Mouse (Mus musculus) ES-E14 (cell line): ENCODE results near the gene Sparc. TPM values are rescaled to one million over a fixed set of nuclear protein-coding genes. Genes with fewer than 3 reads are reported as not detected.

Experiments used
- DNase-seq: peaks from one replicate; pipeline ENCODE4 v3.0.0-alpha.2; 2013; ENCODE audit warnings: low read depth, low spot score
- H3K27ac ChIP-seq: 2 replicates; pipeline ENCODE4 v1.5.1; 2012; ENCODE audit warnings: low read depth, mild to moderate bottlenecking, low read length, moderate library complexity, mixed read lengths; ENCODE audit not compliant: poor library complexity, insufficient read depth, severe bottlenecking
- H3K36me3 ChIP-seq: 2 replicates; pipeline ENCODE4 v1.6.1; 2012; ENCODE audit warnings: mild to moderate bottlenecking, low read length, moderate library complexity, mixed read lengths; ENCODE audit not compliant: control insufficient read depth, poor library complexity, insufficient read depth, severe bottlenecking
- H3K4me1 ChIP-seq, 2 experiments: fragments of 150-350 bp in 1 of 2; sonication (generic) in 1 of 2; 2 replicates each; pipeline ENCODE4 v1.6.1; 2012; ENCODE audit warnings: low read length in 2 of 2, mild to moderate bottlenecking in 1 of 2, mixed read lengths in 1 of 2; ENCODE audit not compliant: control insufficient read depth in 2 of 2, insufficient read depth in 2 of 2, poor library complexity in 1 of 2
- H3K4me3 ChIP-seq, 2 experiments: fragments of 150-350 bp in 1 of 2; sonication (generic) in 1 of 2; 2 replicates each; pipeline ENCODE4 v1.5.1; 2012; ENCODE audit warnings: low read length in 2 of 2, low read depth in 1 of 2, mild to moderate bottlenecking in 1 of 2, mixed read lengths in 1 of 2; ENCODE audit not compliant: insufficient read depth in 1 of 2, poor library complexity in 1 of 2, severe bottlenecking in 1 of 2
- H3K9ac ChIP-seq: 2 replicates; pipeline ENCODE4 v1.6.1; 2012; ENCODE audit warnings: low read depth, mild to moderate bottlenecking, low read length, mixed read lengths; ENCODE audit not compliant: poor library complexity, insufficient read depth, severe bottlenecking
- H3K9me3 ChIP-seq: fragments of 150-350 bp; sonication (generic); 2 replicates; pipeline ENCODE4 v1.6.1; 2012; ENCODE audit warnings: low read depth, mild to moderate bottlenecking, low read length; ENCODE audit not compliant: control insufficient read depth, insufficient read depth
- CHD2 ChIP-seq: IDR thresholded peaks from 2 replicates; pipeline ENCODE4 v1.6.1; 2014; ENCODE audit warnings: mild to moderate bottlenecking, low read depth, low read length, inconsistent platforms
- HCFC1 ChIP-seq: IDR thresholded peaks from 2 replicates; pipeline ENCODE4 v1.6.1; 2012; ENCODE audit warnings: low read length, inconsistent platforms, borderline replicate concordance; ENCODE audit not compliant: insufficient read depth
- MAFK ChIP-seq: IDR thresholded peaks from 2 replicates; pipeline ENCODE4 v1.6.1; 2014; ENCODE audit warnings: mild to moderate bottlenecking, low read depth, low read length, inconsistent platforms; ENCODE audit not compliant: insufficient read depth
- ZC3H11A ChIP-seq: IDR thresholded peaks from 2 replicates; pipeline ENCODE4 v1.6.1; 2012; ENCODE audit warnings: low read depth, mild to moderate bottlenecking, inconsistent platforms, low read length, borderline replicate concordance
- ZNF384 ChIP-seq: IDR thresholded peaks from 2 replicates; pipeline ENCODE4 v1.6.1; 2012; ENCODE audit warnings: low read depth, low read length, inconsistent platforms
- in situ Hi-C, 2 experiments: fragments of 600-800 bp; cut with MboI; formaldehyde crosslinking; loops; one replicate each; pipeline ENCODE4 v1.15.1; 2025; ENCODE audit warnings: low sequenced_read_pairs in 2 of 2, inconsistent platforms in 1 of 2; ENCODE audit not compliant: unreplicated experiment in 2 of 2
- total RNA-seq: library from RNA; depleted of rRNA; stranded (reverse); fragments of 300-350 nt; gene quantifications from 2 replicates; pipeline ENCODE4 v1.2.3, GENCODE M21; 2012

Sparc gene
- total RNA-seq, 1 experiment, result 485 TPM

DNA sequence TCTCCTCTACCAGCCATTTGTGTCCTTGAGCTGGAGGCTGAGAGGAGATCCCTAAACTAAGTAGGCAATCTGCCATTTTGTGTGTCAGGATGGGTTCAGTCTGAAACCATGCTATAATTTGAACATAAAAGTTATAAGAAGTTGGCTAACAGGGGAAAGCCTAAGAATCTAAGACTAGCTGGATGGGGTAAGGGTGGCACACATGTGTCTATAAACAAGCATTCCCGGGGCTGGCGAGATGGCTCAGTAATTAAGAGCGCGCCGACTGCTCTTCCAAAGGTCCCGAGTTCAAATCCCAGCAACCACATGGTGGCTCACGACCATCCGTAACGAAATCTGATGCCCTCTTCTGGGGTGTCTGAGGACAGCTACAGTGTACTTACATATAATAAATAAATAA lies 39.2 kb upstream of the Sparc start:
- Histone ChIP-seq H3K4me1 (peaks cover 0 to 5% of the 10 kb centered on the region in 2 experiments; a peak in 3 of 4 replicates), H3K9me3 (no peaks in the 10 kb centered on the region), H3K27ac (no peak overlapping the region), H3K9ac (no peak overlapping the region), H3K36me3 (no peaks in the 10 kb centered on the region; the same call in 1 of the 2 replicates), H3K4me3 (no peak overlapping the region)
- TF ChIP-seq HCFC1 (no peak), ZNF384 (no peak), MAFK (no peak)
- DNase-seq, result no peak
- in situ Hi-C loops, result no loop called here

DNA sequence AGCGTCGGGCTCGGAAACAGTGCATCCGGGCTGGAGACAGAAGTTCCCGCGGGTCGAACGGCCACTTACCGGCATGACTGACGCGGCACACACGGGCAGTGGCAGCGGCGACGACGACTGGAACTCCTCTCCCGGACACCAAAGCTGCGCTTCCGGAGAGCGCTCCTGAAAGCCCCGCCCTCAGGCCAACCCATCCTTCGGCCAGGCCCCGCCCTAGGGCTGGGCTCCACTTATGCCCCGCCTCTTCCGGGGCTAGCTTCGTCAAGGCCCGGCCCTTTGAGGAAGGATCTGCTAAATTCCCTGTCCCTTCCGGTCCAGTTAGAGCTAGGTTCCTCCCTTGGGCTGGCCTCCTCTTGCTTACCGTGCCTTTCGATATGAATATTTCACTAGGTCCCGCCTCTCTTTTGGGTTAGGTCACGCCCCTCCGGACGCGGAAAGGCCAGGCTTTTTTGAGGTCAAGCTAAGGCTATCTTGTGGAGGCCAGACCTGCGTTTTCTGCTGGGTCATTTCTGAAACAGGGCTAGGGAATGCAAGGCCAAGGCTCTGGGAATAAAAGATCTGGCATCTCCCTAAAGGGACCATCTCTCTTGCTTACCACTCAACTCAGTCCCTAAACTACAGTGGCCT lies 38.1 kb upstream of the Sparc start, which contains the start of gene Atox1:
TSS of gene Atox1 (minus strand) at position 221 of the 627 bp plus-strand sequence.
- no peak for TF ChIP-seq MAFK
- TF ChIP-seq CHD2, result no peak; the same call in 1 of the 2 replicates
- TF ChIP-seq ZNF384, result no peak
- no peak for TF ChIP-seq ZC3H11A
- TF ChIP-seq HCFC1, result no peak
- Histone ChIP-seq H3K36me3 (no peaks in the 10 kb centered on the region; the same call in 1 of the 2 replicates), H3K9ac (peak within 1 kb of the TSS; percentile 75), H3K4me1 (peaks cover 0 to 8% of the 10 kb centered on the region in 2 experiments; a peak in 3 of 4 replicates), H3K27ac (no peak within 1 kb of the TSS; the same call in 1 of the 2 replicates), H3K4me3 (peak within 1 kb of the TSS; percentile 85 to 99), H3K9me3 (no peaks in the 10 kb centered on the region)
- peak; percentile 96 for DNase-seq
- in situ Hi-C loops, result no loop called here

DNA sequence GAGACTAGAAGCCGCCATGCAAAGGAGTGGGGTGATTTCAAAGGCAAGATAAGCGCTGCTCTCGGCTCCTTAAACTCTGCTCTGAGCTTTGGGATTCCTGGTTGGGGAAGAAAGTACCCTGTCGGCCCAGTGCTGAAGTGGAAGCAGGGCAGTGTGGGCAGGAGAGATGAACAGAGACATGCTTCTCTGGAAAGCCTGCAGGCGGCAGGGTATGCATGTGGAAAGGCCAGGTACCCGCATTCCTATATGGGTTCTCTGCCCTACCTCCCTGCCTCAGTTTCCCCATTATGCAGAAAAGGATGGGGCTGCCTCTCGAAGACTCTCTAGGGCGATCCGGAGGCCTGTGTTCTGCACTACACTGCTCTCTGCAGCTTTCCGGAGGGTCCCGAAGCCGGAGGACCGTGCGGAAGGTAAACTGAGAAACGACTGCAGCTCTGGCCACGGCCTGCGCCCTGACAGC lies 37.6 kb upstream of the Sparc start:
- H3K27ac ChIP-seq, result no peak overlapping the region
- DNase-seq, result no peak
- no peaks in the 10 kb centered on the region for H3K9me3 ChIP-seq
- in situ Hi-C loops, result no loop called here
- no peaks in the 10 kb centered on the region; the same call in 1 of the 2 replicates for H3K36me3 ChIP-seq
- H3K4me1 ChIP-seq, result peaks cover 0 to 11% of the 10 kb centered on the region in 2 experiments; a peak in 3 of 4 replicates
- H3K4me3 ChIP-seq, result peak overlapping the region; percentile 85 to 99
- TF ChIP-seq HCFC1, result no peak
- no peak for TF ChIP-seq ZC3H11A
- no peak for TF ChIP-seq ZNF384
- TF ChIP-seq MAFK, result no peak
- no peak for TF ChIP-seq CHD2
- peak overlapping the region; percentile 75 for H3K9ac ChIP-seq

DNA sequence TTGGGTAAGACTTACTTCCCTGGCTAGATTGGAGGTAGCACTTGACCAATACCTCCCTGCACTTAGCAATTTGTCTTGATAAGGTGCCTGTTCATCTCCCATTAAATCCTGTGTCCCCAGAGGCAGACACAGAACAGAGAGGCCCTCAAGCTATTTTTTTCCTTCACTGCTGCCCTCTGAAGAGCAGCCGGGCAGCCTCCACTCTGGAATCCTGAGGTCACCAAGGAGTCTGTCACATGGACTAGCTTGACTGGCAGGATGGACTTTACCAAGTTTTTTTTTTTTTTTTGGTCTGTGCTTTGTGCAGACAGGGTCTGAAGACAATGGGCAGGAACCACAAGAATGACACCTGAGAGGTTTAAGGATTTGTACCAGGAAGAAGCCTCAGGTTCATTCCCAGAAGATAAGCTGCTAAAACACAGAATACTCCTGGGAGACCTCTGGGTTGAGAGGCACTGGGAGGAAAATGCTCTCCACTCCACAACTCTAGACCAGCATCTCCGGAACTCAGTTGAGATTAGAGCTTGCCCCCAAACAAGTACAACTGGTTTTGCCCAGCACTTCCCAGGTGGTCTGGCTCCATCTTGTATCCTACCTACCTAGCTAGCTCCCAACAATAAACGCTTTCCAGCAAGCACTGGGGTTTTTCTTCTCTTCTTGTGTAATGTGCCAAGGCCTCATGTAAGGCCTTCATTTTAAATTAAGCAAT lies 37.0 kb upstream of the Sparc start:
- in situ Hi-C loops, result no loop called here
- Histone ChIP-seq H3K36me3 (peaks cover under 1% of the 10 kb centered on the region; the same call in 1 of the 2 replicates), H3K27ac (no peak overlapping the region), H3K9me3 (no peaks in the 10 kb centered on the region), H3K4me3 (peak overlapping the region; percentile 85 to 99), H3K4me1 (peaks cover 1 to 15% of the 10 kb centered on the region in 2 experiments; a peak in 3 of 4 replicates), H3K9ac (peak overlapping the region; percentile 75; the same call in 1 of the 2 replicates)
- no peak for DNase-seq
- TF ChIP-seq ZC3H11A (no peak), ZNF384 (0 out of 2 replicates have a peak, but pooled peaks have one; percentile 24)
